Mouse (Mus musculus) C2C12 (cell line): Measurements from ENCODE around the gene Vpreb1. TPM values are rescaled to one million over a fixed set of nuclear protein-coding genes. Genes with fewer than 3 reads are reported as not detected.

Source experiments
- H3K27me3 ChIP-seq: one replicate; pipeline ENCODE4 v1.6.1; 2011; ENCODE audit not compliant: control insufficient read depth, insufficient read depth, insufficient read length
- H3K36me3 ChIP-seq: one replicate; pipeline ENCODE4 v1.6.1; 2011; ENCODE audit not compliant: control insufficient read depth, insufficient read depth
- H3K4me3 ChIP-seq: one replicate; pipeline ENCODE4 v1.5.1; 2011; ENCODE audit warnings: mild to moderate bottlenecking, control low read depth; ENCODE audit not compliant: poor library complexity, insufficient read depth, severe bottlenecking
- H3K79me2 ChIP-seq: one replicate; pipeline ENCODE4 v1.6.1; 2011; ENCODE audit not compliant: control insufficient read depth, insufficient read depth
- H3K79me3 ChIP-seq: one replicate; pipeline ENCODE4 v1.6.1; 2011; ENCODE audit warnings: low read depth, control low read depth
- H3ac ChIP-seq: one replicate; pipeline ENCODE3; 2011; ENCODE audit warnings: low read depth; ENCODE audit not compliant: control insufficient read depth, insufficient read length
- CEBPB ChIP-seq: IDR thresholded peaks from one replicate; pipeline ENCODE4 v1.6.1; 2011; ENCODE audit warnings: low read depth, mild to moderate bottlenecking, control low read depth, moderate library complexity
- CTCF ChIP-seq: IDR thresholded peaks from one replicate; pipeline ENCODE4 v1.5.1; 2011; ENCODE audit not compliant: control insufficient read depth, insufficient read depth, insufficient read length
- FOSL1 ChIP-seq: IDR thresholded peaks from one replicate; pipeline ENCODE4 v1.8.0; 2011; ENCODE audit warnings: mild to moderate bottlenecking, low read length; ENCODE audit not compliant: poor library complexity, insufficient read depth, severe bottlenecking
- MAX ChIP-seq: IDR thresholded peaks from one replicate; pipeline ENCODE4 v1.6.1; 2011; ENCODE audit warnings: mild to moderate bottlenecking, control low read depth
- MYOD1 ChIP-seq: IDR thresholded peaks from one replicate; pipeline ENCODE4 v1.6.1; 2011; ENCODE audit warnings: low read depth; ENCODE audit not compliant: control insufficient read depth, insufficient read length
- MYOG ChIP-seq: IDR thresholded peaks from one replicate; pipeline ENCODE4 v1.6.1; 2011; ENCODE audit not compliant: control insufficient read depth, insufficient read length; ENCODE audit errors: extremely low read depth
- USF1 ChIP-seq: IDR thresholded peaks from one replicate; pipeline ENCODE4 v1.6.1; 2011; ENCODE audit warnings: low read depth, mild to moderate bottlenecking, control low read depth, moderate library complexity
- long read RNA-seq, 2 experiments: library from polyadenylated mRNA; unstranded; transcript quantifications; one replicate each; pipeline ENCODE4 v2.0.0; 2019 to 2020
- polyA plus RNA-seq: library from polyadenylated mRNA; unstranded; fragments of >200 nt; fragmentation: generic; extraction: Trizol; gene quantifications from one replicate; pipeline ENCODE4 v1.2.1, GENCODE M21; 2012; ENCODE audit warnings: missing spikeins

Gene Vpreb1
- polyA plus RNA-seq, result 0.56 TPM
- long read RNA-seq, experiment 1, result 0 reads
- long read RNA-seq, experiment 2, result 0 reads

- Histone ChIP-seq H3K27me3 (no peaks in the 10 kb centered on the region), H3K4me3 (peak within 1 kb of the TSS; percentile 93), H3K79me3 (peaks cover 22% of the 10 kb centered on the region), H3K36me3 (peaks cover 9% of the 10 kb centered on the region), H3ac (peak within 1 kb of the TSS; percentile 84), H3K79me2 (peaks cover 36% of the 10 kb centered on the region)
- TF ChIP-seq MAX (peak; percentile 77), FOSL1 (no peak)
These were observed at the start of gene Vpreb1, which contains the start of gene Top3b for GRCm38 (mm10) chr16:16870617-16871331. Gene Vpreb1 (minus strand): TSS chr16:16870843. Gene Top3b (plus strand): TSS chr16:16870736.

DNA sequence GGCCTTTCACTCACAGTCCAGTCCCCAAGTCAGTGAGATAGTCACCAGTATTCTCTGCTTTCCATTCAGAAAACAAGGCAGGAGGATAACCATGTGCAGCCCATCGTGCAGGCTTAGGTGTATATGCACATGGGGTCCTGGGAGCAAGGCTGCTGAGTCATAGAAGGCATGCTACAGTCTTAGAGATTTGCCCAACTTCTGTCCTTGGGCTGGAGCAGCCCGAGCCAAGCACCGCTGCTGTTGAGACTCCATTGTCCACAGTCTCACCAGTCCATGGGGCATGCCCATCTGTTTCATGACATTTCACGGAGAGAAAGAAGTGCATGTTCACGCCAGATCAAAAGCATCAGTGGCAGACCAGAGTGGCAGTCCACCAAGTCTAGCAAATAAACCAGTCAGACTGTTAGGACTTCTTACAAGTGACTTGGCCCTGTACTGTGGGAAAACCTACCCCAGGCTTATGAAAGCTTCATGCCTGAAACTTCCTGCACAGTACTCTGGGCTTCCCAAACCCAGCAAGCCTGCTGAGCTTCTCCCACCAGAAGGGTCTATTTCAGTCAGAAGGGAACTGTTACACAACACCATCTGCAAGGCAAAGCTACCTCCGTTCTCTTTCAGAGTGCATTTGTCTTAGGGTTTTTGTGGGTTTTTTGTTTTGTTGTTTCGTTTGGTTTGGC is 47.9 kb upstream of the Vpreb1 start:
- Histone ChIP-seq H3K79me3 (no peaks in the 10 kb centered on the region), H3ac (no peak overlapping the region), H3K27me3 (no peaks in the 10 kb centered on the region), H3K36me3 (peaks cover 28% of the 10 kb centered on the region), H3K79me2 (no peaks in the 10 kb centered on the region), H3K4me3 (no peak overlapping the region)
- TF ChIP-seq MAX (no peak), USF1 (no peak), MYOG (no peak), MYOD1 (no peak), FOSL1 (no peak), CEBPB (no peak), CTCF (no peak)

DNA sequence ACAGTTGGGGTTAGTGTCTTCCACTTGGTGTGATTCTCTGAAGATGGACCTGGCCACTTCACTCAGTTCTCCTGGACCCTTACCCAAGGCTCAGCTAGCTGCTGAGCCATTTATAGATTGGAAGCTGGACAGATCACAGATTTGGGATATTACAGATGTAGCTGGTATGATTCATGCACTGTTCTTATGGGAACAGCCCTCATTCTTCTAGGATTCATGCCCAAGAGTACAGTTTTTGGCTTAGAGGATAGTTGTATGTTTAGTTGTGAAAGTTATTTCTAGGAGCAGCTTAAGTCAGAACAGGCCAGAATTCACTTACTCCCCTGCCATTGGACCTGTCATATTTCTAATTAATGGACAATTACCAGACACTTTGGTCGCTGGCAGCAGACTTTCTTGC is 42.8 kb upstream of the Vpreb1 start:
- H3K4me3 ChIP-seq, result no peak overlapping the region
- H3K27me3 ChIP-seq, result no peaks in the 10 kb centered on the region
- peaks cover 29% of the 10 kb centered on the region for H3K36me3 ChIP-seq
- H3K79me3 ChIP-seq, result no peaks in the 10 kb centered on the region
- TF ChIP-seq CEBPB (no peak), MAX (no peak), CTCF (no peak), MYOD1 (no peak), USF1 (no peak), MYOG (no peak), FOSL1 (no peak)
- H3K79me2 ChIP-seq, result no peaks in the 10 kb centered on the region
- H3ac ChIP-seq, result no peak overlapping the region

DNA sequence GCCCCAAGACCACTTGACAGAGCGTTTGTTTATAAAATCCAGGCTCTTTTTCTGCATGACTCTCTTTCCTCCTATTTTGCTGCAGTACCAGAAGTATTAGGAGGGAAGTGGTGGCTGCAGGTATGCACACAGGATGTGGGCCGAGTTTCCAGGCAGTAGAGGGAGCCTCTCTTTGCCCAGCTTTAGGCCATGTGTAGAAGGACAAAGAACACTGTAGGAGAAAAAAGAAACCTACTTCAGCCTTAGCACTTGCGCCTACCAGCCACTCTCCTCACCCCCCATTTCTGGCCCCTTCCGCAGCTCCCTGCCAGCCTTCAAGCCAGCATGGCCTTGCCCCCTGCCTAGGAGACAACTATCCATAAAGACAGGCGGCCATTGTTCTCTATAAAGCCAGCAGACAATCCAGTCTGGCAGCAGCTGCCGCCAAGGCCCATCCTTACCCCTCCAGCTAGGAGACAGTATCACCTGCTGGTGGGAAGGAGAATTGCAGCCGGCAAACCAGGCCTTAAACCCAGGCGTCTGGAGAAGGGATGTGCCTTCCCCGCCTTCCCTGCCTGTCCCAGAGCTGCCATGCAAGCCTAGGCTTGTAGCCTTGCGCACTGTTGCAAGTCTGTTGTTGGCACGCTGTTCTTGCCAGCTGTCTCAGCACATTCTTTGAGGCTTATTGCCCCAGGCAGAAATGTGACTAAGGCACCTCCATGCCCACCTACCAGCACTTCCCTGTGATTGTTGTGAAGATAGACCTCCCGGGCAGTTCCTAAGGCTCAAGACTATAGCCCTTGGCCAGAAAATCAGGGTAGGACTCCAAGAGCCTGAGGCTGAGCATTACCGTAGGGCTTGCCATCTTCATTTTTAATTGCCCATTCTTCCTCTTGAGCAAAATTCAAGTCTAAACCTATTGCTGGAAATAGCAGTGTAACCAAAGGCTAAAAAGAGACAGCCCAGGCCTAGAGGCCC is 41.3 kb upstream of the Vpreb1 start:
- Histone ChIP-seq H3K27me3 (no peaks in the 10 kb centered on the region), H3ac (no peak overlapping the region), H3K79me3 (no peaks in the 10 kb centered on the region), H3K79me2 (no peaks in the 10 kb centered on the region), H3K36me3 (peaks cover 25% of the 10 kb centered on the region), H3K4me3 (no peak overlapping the region)
- no peak for TF ChIP-seq MYOG
- TF ChIP-seq CTCF, result peak; percentile 78

GRCm38 (mm10) chr16:16907799-16908198 is 37.2 kb upstream of the Vpreb1 start:
- peaks cover 25% of the 10 kb centered on the region for H3K36me3 ChIP-seq
- no peaks in the 10 kb centered on the region for H3K27me3 ChIP-seq
- H3K79me3 ChIP-seq, result no peaks in the 10 kb centered on the region
- H3ac ChIP-seq, result no peak overlapping the region
- no peak overlapping the region for H3K4me3 ChIP-seq
- no peak for TF ChIP-seq CTCF
- TF ChIP-seq FOSL1, result no peak
- TF ChIP-seq CEBPB, result no peak
- TF ChIP-seq MYOD1, result no peak
- no peak for TF ChIP-seq MAX
- TF ChIP-seq USF1, result no peak
- no peak for TF ChIP-seq MYOG
- H3K79me2 ChIP-seq, result no peaks in the 10 kb centered on the region

- no peaks in the 10 kb centered on the region for H3K79me2 ChIP-seq
- H3K36me3 ChIP-seq, result peaks cover 21% of the 10 kb centered on the region
- H3K4me3 ChIP-seq, result no peak overlapping the region
- peaks cover 3% of the 10 kb centered on the region for H3K79me3 ChIP-seq
- no peak for TF ChIP-seq CEBPB
- no peak for TF ChIP-seq FOSL1
- TF ChIP-seq CTCF, result no peak
- TF ChIP-seq USF1, result no peak
- no peak for TF ChIP-seq MYOD1
- no peak for TF ChIP-seq MAX
- no peak for TF ChIP-seq MYOG
- no peak overlapping the region for H3ac ChIP-seq
- no peaks in the 10 kb centered on the region for H3K27me3 ChIP-seq
These were observed 32.5 kb upstream of the Vpreb1 start for GRCm38 (mm10) chr16:16903188-16903587.
